Mouse (Mus musculus) stomach, embryonic 14.5 days (tissue): ENCODE measurements around the gene P2ry13. TPM values are rescaled to one million over a fixed set of nuclear protein-coding genes. Genes with fewer than 3 reads are reported as not detected.

Experiments
- ATAC-seq: fragments of 200-750 bp; cut with Nextera tagmentation; 2 replicates; pipeline ENCODE4 v1.8.0; 2017; ENCODE audit warnings: low read depth, moderate TSS enrichment; ENCODE audit not compliant: insufficient number of reproducible peaks, insufficient read depth, low FRiP score
- H3K27ac ChIP-seq: fragments of 300-500 bp; sonication (generic); 2 replicates; pipeline ENCODE4 v1.5.1; 2014; ENCODE audit warnings: mild to moderate bottlenecking, low read length, moderate library complexity, mixed read lengths
- H3K27me3 ChIP-seq: fragments of 300-500 bp; sonication (generic); 2 replicates; pipeline ENCODE4 v1.6.1; 2014; ENCODE audit warnings: low read length, control low read depth, mixed read lengths; ENCODE audit not compliant: control insufficient read depth, insufficient read depth
- H3K36me3 ChIP-seq: fragments of 300-500 bp; sonication (generic); 2 replicates; pipeline ENCODE4 v1.6.1; 2014; ENCODE audit warnings: mild to moderate bottlenecking, control low read depth, low read length, moderate library complexity, mixed read lengths; ENCODE audit not compliant: control insufficient read depth, insufficient read depth
- H3K4me1 ChIP-seq: fragments of 300-500 bp; sonication (generic); 2 replicates; pipeline ENCODE4 v1.6.1; 2014; ENCODE audit warnings: low read length, control low read depth, mixed read lengths; ENCODE audit not compliant: control insufficient read depth, insufficient read depth
- H3K4me2 ChIP-seq: fragments of 300-500 bp; sonication (generic); replicated peaks from 2 replicates; pipeline ENCODE4 v1.6.1; 2014; ENCODE audit warnings: low read depth, low read length, control low read depth
- H3K4me3 ChIP-seq: fragments of 300-500 bp; sonication (generic); 2 replicates; pipeline ENCODE4 v1.5.1; 2014; ENCODE audit warnings: low read depth, low read length, control low read depth
- H3K9ac ChIP-seq: fragments of 300-500 bp; sonication (generic); replicated peaks from 2 replicates; pipeline ENCODE4 v1.6.1; 2014; ENCODE audit warnings: low read depth, mild to moderate bottlenecking, control low read depth, low read length, moderate library complexity, mixed read lengths
- H3K9me3 ChIP-seq: fragments of 300-500 bp; sonication (generic); 2 replicates; pipeline ENCODE4 v1.6.1; 2016; ENCODE audit warnings: low read depth, low read length, control low read depth; ENCODE audit not compliant: control insufficient read depth
- WGBS: fragments of 180-500 bp; shearing (Covaris S2); extraction: QIAGEN DNeasy Blood & Tissue Kit; methylation state at CpG from one replicate; pipeline ENCODE4 v1.1.7; 2014; 5-methylcytosine and 5-hydroxymethylcytosine counted together
- polyA plus RNA-seq: library from polyadenylated mRNA; unstranded; fragments of >200 nt; fragmentation: Nextera tagmentation; extraction: Ambion mirVana; gene quantifications from 2 replicates; pipeline ENCODE4 v1.2.1, GENCODE M21; 2014

P2ry13 gene
- polyA plus RNA-seq, 1 experiment from 2014 or later = 1.6 TPM

DNA sequence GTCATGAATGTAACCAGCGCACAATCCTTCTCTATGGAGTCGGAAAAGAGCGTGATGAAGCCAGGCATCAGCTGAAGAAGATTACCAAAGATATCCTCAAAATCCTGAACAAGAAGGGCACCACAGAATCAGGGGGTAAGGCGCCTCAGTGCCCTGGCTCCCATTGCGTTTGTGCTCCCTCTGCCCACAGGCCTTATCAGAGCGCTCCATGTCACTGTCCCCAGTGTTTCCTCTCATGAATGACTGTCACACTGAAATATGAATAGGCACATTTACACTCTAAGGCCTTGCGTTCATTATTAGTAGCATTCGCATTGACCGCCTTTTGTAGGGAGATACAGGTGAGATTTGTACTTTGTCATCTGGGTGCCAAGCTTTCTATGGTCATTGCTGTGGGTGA is 17.0 kb upstream of the P2ry13 start:
- H3K4me2 ChIP-seq = no peak overlapping the region
- H3K27ac ChIP-seq = no peak overlapping the region
- no peaks in the 10 kb centered on the region for H3K9me3 ChIP-seq
- no peak overlapping the region for H3K4me3 ChIP-seq
- H3K27me3 ChIP-seq = no peaks in the 10 kb centered on the region
- no peaks in the 10 kb centered on the region for H3K4me1 ChIP-seq
- no peak for ATAC-seq
- no peak overlapping the region for H3K9ac ChIP-seq
- 95% methylated on average over 9 of the region's 9 CpGs for WGBS
- no peaks in the 10 kb centered on the region for H3K36me3 ChIP-seq

DNA sequence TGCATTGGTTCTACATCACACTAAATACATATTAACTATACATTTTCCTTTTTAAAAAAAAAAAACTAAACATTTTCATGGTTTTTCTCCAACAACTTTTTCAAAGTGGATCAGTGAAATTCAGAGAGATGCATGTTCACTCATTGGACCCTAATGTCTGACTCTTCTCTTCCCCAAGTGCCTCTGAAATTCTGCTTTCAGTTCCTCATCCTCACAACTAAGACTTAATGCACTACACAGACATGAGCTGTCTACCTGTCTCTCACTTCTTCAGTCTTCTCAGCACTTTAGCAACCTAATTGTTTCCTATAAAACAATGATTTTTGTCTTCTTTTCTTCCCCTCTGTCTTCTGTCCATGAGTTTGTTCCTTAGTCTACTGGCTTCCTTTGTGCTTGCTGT is 14.7 kb upstream of the P2ry13 start:
- Histone ChIP-seq H3K27ac (no peak overlapping the region), H3K4me2 (no peak overlapping the region), H3K36me3 (no peaks in the 10 kb centered on the region), H3K4me1 (no peaks in the 10 kb centered on the region), H3K27me3 (no peaks in the 10 kb centered on the region), H3K9ac (no peak overlapping the region), H3K4me3 (no peak overlapping the region), H3K9me3 (no peaks in the 10 kb centered on the region)
- ATAC-seq = no peak

DNA sequence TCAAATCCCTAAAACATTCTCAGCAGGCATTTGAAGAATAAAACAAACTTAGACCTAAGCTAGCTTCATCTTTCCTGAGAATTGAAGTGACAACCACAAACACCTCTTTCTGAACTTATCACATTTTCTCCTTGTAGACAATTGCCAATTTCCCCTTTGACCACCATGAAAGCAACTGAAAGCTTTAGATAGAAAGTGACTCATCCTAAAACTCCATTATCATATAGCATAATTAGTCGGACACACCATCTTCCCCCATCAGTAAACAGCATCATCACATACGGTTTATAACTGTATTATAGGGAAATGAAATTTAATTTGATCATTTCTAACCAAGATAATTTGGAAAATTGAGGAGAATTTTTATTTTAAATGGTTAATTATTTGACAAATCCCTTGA is 11.6 kb upstream of the P2ry13 start:
- H3K36me3 ChIP-seq = no peaks in the 10 kb centered on the region
- no peak for ATAC-seq
- no peaks in the 10 kb centered on the region for H3K9me3 ChIP-seq
- no peak overlapping the region for H3K4me3 ChIP-seq
- no peak overlapping the region for H3K4me2 ChIP-seq
- WGBS = 96% methylated on average over 2 of the region's 2 CpGs
- H3K27me3 ChIP-seq = no peaks in the 10 kb centered on the region
- no peak overlapping the region for H3K27ac ChIP-seq
- no peaks in the 10 kb centered on the region for H3K4me1 ChIP-seq
- H3K9ac ChIP-seq = no peak overlapping the region

DNA sequence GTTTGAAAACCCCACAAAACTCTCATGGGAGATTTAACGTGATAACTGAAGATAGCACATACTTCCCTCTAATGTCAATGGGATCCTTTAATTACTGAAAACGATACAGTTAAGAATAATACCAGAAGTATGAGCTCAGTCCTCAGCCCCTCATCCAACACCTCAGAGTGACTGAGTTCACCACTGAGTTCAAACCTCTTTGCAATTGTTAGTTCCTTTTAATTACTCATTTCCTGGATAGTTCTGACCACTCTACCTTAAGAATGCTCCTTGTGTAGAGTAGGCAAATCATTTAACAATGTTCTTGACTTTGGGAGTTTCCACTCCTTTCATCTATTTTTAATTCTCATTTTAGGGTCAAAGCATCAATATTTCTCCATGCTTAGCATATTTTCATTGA is 8.6 kb upstream of the P2ry13 start:
- WGBS = 78% methylated on average over 2 of the region's 2 CpGs
- H3K9me3 ChIP-seq = no peaks in the 10 kb centered on the region
- no peaks in the 10 kb centered on the region for H3K36me3 ChIP-seq
- no peak overlapping the region for H3K4me2 ChIP-seq
- H3K4me3 ChIP-seq = no peak overlapping the region
- H3K4me1 ChIP-seq = no peaks in the 10 kb centered on the region
- H3K9ac ChIP-seq = no peak overlapping the region
- H3K27ac ChIP-seq = no peak overlapping the region
- H3K27me3 ChIP-seq = no peaks in the 10 kb centered on the region
- no peak for ATAC-seq

DNA sequence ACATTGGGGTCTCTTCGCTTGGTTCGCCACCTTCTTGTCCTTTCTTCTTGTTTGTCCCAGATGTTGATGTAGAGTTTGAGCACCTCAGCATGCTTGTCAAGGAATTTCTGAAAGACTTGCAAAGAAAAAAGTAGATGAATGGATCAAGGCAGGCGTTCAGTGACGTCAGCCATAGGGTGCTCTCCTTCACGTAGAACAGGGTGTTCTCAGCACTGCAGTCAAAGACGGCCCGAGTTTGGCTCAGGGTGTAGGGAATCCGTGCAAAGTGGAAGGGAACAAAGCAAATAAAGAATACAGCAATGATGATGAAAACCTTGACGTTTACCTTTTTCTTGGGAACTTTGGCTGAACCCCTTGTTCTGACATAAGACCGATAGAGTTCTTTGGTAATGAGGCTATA is 6.5 kb upstream of the P2ry13 start:
- Histone ChIP-seq H3K9ac (no peak overlapping the region), H3K4me1 (no peaks in the 10 kb centered on the region), H3K9me3 (no peaks in the 10 kb centered on the region), H3K4me2 (no peak overlapping the region), H3K4me3 (no peak overlapping the region), H3K27me3 (no peaks in the 10 kb centered on the region), H3K27ac (no peak overlapping the region), H3K36me3 (no peaks in the 10 kb centered on the region)
- no peak for ATAC-seq
- WGBS = 86% methylated on average over 10 of the region's 10 CpGs

DNA sequence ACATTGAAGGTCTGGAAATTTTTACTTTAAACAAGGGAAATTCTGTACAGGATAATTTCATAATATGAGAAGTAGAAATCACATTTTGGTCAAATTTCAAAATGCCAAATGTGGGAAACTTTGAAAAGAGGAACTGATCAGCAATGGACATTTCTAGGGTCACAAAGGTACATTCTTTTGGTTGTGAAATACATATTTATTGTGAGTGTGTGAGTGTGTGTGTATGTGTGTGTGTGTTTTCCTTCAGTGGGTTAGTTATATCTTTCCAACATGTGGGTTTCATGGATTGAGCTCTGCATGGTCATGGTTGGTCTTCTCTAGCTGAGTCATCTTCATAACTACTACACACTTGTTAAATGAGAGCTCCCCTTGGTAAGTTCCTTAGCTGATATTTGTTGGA is 1.7 kb upstream of the P2ry13 start:
- Histone ChIP-seq H3K27ac (no peak overlapping the region), H3K4me2 (no peak overlapping the region), H3K36me3 (no peaks in the 10 kb centered on the region), H3K9me3 (no peaks in the 10 kb centered on the region), H3K27me3 (no peaks in the 10 kb centered on the region), H3K4me3 (no peak overlapping the region), H3K4me1 (no peaks in the 10 kb centered on the region), H3K9ac (no peak overlapping the region)
- ATAC-seq = no peak

DNA sequence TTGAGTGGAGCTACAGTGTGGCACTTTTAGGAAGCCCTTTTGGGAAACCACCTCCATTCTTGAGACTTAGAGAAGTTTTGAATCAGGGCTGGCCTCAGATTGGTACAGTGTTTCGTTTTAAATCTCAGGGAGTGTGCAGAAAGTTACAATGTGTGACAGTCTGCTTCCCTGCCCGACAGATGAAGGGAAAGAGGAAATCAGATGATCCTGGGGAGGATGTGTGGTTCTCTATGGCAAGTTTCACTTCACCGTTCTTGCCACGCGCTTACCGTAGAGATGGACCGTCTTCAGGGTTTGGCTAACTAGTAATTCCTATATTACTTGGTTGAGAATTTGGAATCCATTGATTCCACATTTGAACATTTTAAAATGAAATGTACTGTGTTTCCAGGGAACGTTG is 1.1 kb upstream of the P2ry13 start:
- no peaks in the 10 kb centered on the region for H3K36me3 ChIP-seq
- no peak overlapping the region for H3K27ac ChIP-seq
- WGBS = 84% methylated on average over 8 of the region's 8 CpGs
- H3K4me2 ChIP-seq = no peak overlapping the region
- ATAC-seq = no peak
- H3K9ac ChIP-seq = no peak overlapping the region
- no peaks in the 10 kb centered on the region for H3K27me3 ChIP-seq
- H3K9me3 ChIP-seq = no peaks in the 10 kb centered on the region
- H3K4me1 ChIP-seq = no peaks in the 10 kb centered on the region
- no peak overlapping the region for H3K4me3 ChIP-seq

DNA sequence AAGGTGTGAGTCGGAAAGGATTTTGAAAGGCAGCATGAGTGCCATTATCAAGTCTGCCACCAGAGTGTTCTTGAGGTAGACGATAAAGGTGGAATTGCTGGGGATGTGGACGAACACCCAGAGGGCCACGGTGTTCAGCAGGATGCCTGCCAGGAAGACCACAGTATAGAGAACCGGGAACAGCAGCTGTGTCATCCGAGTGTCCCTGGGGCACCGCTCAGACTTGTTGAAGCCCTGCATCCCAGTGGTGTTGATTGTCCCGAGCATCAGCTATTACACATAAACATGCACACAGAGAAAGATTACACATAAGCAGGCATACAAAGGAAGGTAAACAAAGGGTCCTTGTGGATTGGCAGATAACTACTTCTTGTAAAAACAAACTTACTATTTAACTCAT is 593 bp downstream of the P2ry13 start:
- no peaks in the 10 kb centered on the region for H3K4me1 ChIP-seq
- H3K9me3 ChIP-seq = no peaks in the 10 kb centered on the region
- no peak for ATAC-seq
- H3K4me3 ChIP-seq = no peak overlapping the region
- H3K27me3 ChIP-seq = no peaks in the 10 kb centered on the region
- H3K36me3 ChIP-seq = no peaks in the 10 kb centered on the region
- 70% methylated on average over 8 of the region's 8 CpGs for WGBS
- no peak overlapping the region for H3K27ac ChIP-seq
- H3K9ac ChIP-seq = no peak overlapping the region
- no peak overlapping the region for H3K4me2 ChIP-seq

DNA sequence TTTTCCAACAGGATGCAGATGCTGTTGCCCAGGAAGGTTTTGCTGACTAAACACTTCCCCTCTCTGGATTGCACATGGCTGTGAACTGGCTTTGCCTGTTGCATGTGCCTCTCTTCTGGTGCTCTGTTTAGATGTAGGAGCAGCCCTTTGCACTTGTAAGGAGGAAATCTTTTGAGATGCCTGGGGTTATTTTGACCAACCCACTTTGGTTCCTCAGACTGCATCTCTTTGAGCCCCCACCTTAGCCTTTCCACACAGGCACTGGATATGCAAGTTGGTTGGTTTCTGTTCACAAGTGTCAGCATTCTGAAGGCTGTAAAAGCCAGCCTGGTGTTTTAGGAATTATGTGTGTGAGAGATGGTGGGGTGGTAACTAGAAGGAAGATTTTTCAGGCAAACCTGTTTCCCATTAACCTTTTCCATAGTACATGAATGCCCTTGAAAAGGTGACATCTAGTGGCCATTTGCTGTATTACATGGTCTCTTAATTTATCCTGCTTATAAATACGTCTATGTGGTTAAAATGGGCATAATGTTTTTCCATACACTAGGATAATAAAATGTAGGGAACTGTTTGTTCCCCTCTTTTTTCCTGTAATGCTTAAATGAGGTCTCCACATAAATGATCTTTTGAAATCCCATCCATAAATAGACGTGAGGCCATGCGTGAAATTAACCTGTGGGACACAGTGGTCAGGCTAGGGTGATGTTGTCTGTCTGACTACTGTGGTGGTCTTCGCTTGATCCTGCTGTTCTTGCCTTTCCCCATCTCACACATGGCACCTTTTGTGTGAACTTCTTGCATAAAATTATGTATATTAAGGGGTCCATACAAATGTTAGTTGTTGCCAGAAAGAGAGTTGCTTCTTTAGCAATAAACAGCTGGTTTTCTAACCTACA is 1.8 kb downstream of the P2ry13 start:
- ATAC-seq = no peak
- Histone ChIP-seq H3K9me3 (no peaks in the 10 kb centered on the region), H3K27me3 (no peaks in the 10 kb centered on the region), H3K4me1 (no peaks in the 10 kb centered on the region), H3K4me3 (no peak overlapping the region), H3K9ac (no peak overlapping the region), H3K4me2 (no peak overlapping the region), H3K27ac (no peak overlapping the region), H3K36me3 (no peaks in the 10 kb centered on the region)
- WGBS = 67% methylated on average over 4 of the region's 4 CpGs
